8 mouse cellular contexts compared by ENCODE assay signal in genomic region chr1:14506831-14507690, GRCm38 (mm10).
DNase-seq lines count a peak whose midpoint lies in the region; ATAC-seq and TF ChIP-seq lines count a peak whose summit lies in the region.

No protein-coding gene starts in this region.

- ATAC-seq in heart, embryonic 16.5 days (replicated peaks; ENCODE audit: extremely low read depth, insufficient read depth, low FRiP score): peak; percentile 41; the same call in 1 of the 2 replicates
- peak; percentile 42 for ATAC-seq in hindbrain, embryonic 11.5 days (ENCODE audit: low FRiP score)
- ATAC-seq in liver, postnatal 0 days: 0 out of 2 replicates have a peak, but pooled peaks have one; percentile 2

- peak overlapping the region; percentile 57 for H3K4me3 ChIP-seq in heart, embryonic 16.5 days (ENCODE audit: low read length)
- peak overlapping the region; percentile 44 for H3K4me3 ChIP-seq in hindbrain, embryonic 11.5 days (ENCODE audit: low read depth, low read length)
- peak overlapping the region; percentile 25 for H3K4me3 ChIP-seq in liver, postnatal 0 days (ENCODE audit: low read depth, low read length)

- WGBS in heart, embryonic 16.5 days: 4% methylated on average over 35 of the region's 36 CpGs
- WGBS in hindbrain, embryonic 11.5 days: under 1% methylated on average over 33 of the region's 36 CpGs
- WGBS in liver, postnatal 0 days (ENCODE audit: insufficient replicate concordance): 2% methylated on average over 34 of the region's 36 CpGs

- H3K27me3 ChIP-seq in heart, embryonic 16.5 days (ENCODE audit: control insufficient read depth, insufficient read depth, low read length): peaks cover 56% of the 10 kb centered on the region
- H3K27me3 ChIP-seq in hindbrain, embryonic 11.5 days (ENCODE audit: control insufficient read depth, insufficient read depth, low read length): peaks cover 21% of the 10 kb centered on the region
- peaks cover 61% of the 10 kb centered on the region for H3K27me3 ChIP-seq in liver, postnatal 0 days (ENCODE audit: insufficient read depth, low read length)

- TF ChIP-seq EP300 in liver, postnatal 0 days (IDR thresholded peaks at IDR 0.05; ENCODE audit: low read depth): no peak

- TF ChIP-seq CTCF in liver, postnatal 0 days (IDR thresholded peaks at IDR 0.05; ENCODE audit: low read depth): no peak

- H3K4me1 ChIP-seq in heart, embryonic 16.5 days (ENCODE audit: control insufficient read depth, insufficient read depth, low read length): peaks cover 8% of the 10 kb centered on the region; the same call in 1 of the 2 replicates
- H3K4me1 ChIP-seq in hindbrain, embryonic 11.5 days (replicated peaks; ENCODE audit: control insufficient read depth, insufficient read depth, low read length): peaks cover 3% of the 10 kb centered on the region
- H3K4me1 ChIP-seq in liver, postnatal 0 days (ENCODE audit: insufficient read depth): peaks cover 6% of the 10 kb centered on the region; the same call in 1 of the 2 replicates

- no peak overlapping the region for H3K27ac ChIP-seq in heart, embryonic 16.5 days (ENCODE audit: low read length)
- peak overlapping the region; percentile 51; the same call in 1 of the 2 replicates for H3K27ac ChIP-seq in hindbrain, embryonic 11.5 days (ENCODE audit: low read depth, low read length)
- no peak overlapping the region for H3K27ac ChIP-seq in liver, postnatal 0 days (ENCODE audit: low read depth)

- no peaks in the 10 kb centered on the region for H3K36me3 ChIP-seq in heart, embryonic 16.5 days (ENCODE audit: control insufficient read depth, insufficient read depth)
- H3K36me3 ChIP-seq in hindbrain, embryonic 11.5 days (ENCODE audit: control insufficient read depth, insufficient read depth, low read length): no peaks in the 10 kb centered on the region
- H3K36me3 ChIP-seq in liver, postnatal 0 days (replicated peaks; ENCODE audit: insufficient read depth, low read length): no peaks in the 10 kb centered on the region

- peak overlapping the region; percentile 83 for H3K4me2 ChIP-seq in heart, embryonic 16.5 days (ENCODE audit: low read depth, low read length)
- peak overlapping the region; percentile 85 for H3K4me2 ChIP-seq in hindbrain, embryonic 11.5 days (replicated peaks; ENCODE audit: low read depth, low read length)
- H3K4me2 ChIP-seq in liver, postnatal 0 days (ENCODE audit: low read depth, low read length): peak overlapping the region; percentile 63

- H3K9ac ChIP-seq in heart, embryonic 16.5 days (ENCODE audit: low read length): peak overlapping the region; percentile 21; the same call in 1 of the 2 replicates
- H3K9ac ChIP-seq in hindbrain, embryonic 11.5 days (ENCODE audit: low read depth, low read length): peak overlapping the region; percentile 49
- no peak overlapping the region for H3K9ac ChIP-seq in liver, postnatal 0 days (replicated peaks)

- no peaks in the 10 kb centered on the region for H3K9me3 ChIP-seq in heart, embryonic 16.5 days (replicated peaks; ENCODE audit: control insufficient read depth, low read length)
- no peaks in the 10 kb centered on the region for H3K9me3 ChIP-seq in hindbrain, embryonic 11.5 days (ENCODE audit: control insufficient read depth, low read length)
- H3K9me3 ChIP-seq in liver, postnatal 0 days (ENCODE audit: low read length): no peaks in the 10 kb centered on the region

- DNase-seq in heart, postnatal 4 days: no peak
- DNase-seq in embryo, embryonic 10.5 days (ENCODE audit: low spot score): peak; percentile 65
- peak; percentile 68 for DNase-seq in hindbrain, embryonic 11.5 days (ENCODE audit: low spot score)
- DNase-seq in liver, postnatal 0 days: no peak
- no peak for DNase-seq in T-cell, adult 2 months (ENCODE audit: low spot score)
- DNase-seq in adrenal gland, adult 2 months: no peak
- no peak for DNase-seq in spleen, postnatal 36 days (ENCODE audit: low spot score in 2 of 2)

Comparison
In these comparisons a context has a peak if more than half of its experiments do, and no peak if none do; other contexts are left out.
1. DNase-seq: peak in embryo, embryonic 10.5 days (single experiment) and hindbrain, embryonic 11.5 days (single experiment); none in heart, postnatal 4 days (single experiment), liver, postnatal 0 days (single experiment), T-cell, adult 2 months (single experiment), adrenal gland, adult 2 months (single experiment) and spleen, postnatal 36 days (0 of 2).
2. Peak in every context shown above with its lines, with median percentiles within 50 percentile points of each other: ATAC-seq, H3K4me2 ChIP-seq and H3K4me3 ChIP-seq.